Mouse (Mus musculus) myocyte (in vitro differentiated cells): ENCODE measurements around the gene Dusp22. TPM values are rescaled to one million over a fixed set of nuclear protein-coding genes. Genes with fewer than 3 reads are reported as not detected.

ENCODE experiments used
- H3K27me3 ChIP-seq: one replicate; pipeline ENCODE4 v1.6.1; 2011; ENCODE audit not compliant: control insufficient read depth, insufficient read depth, insufficient read length
- H3K36me3 ChIP-seq: one replicate; pipeline ENCODE4 v1.6.1; 2011; ENCODE audit not compliant: control insufficient read depth, insufficient read depth
- H3K4me2 ChIP-seq: one replicate; pipeline ENCODE4 v1.6.1; 2011; ENCODE audit warnings: low read depth, control low read depth
- H3K4me3 ChIP-seq: one replicate; pipeline ENCODE4 v1.5.1; 2011; ENCODE audit warnings: mild to moderate bottlenecking, control low read depth, moderate library complexity
- H3K79me2 ChIP-seq: one replicate; pipeline ENCODE4 v1.6.1; 2011; ENCODE audit not compliant: control insufficient read depth, insufficient read depth
- H3ac ChIP-seq: one replicate; pipeline ENCODE4 v1.6.1; 2011; ENCODE audit not compliant: control insufficient read depth, insufficient read length
- CEBPB ChIP-seq: IDR thresholded peaks from 2 replicates; pipeline ENCODE4 v1.6.1; 2011; ENCODE audit warnings: mild to moderate bottlenecking, moderate library complexity; ENCODE audit not compliant: poor library complexity, insufficient read depth, severe bottlenecking
- E2F4 ChIP-seq: IDR thresholded peaks from one replicate; pipeline ENCODE4 v1.6.1; 2011; ENCODE audit warnings: mild to moderate bottlenecking, control low read depth, moderate library complexity; ENCODE audit not compliant: insufficient read depth
- MAX ChIP-seq: IDR thresholded peaks from one replicate; pipeline ENCODE4 v1.6.1; 2011; ENCODE audit warnings: low read depth, mild to moderate bottlenecking, control low read depth
- MYOD1 ChIP-seq, 3 experiments: IDR thresholded peaks; one replicate each; pipeline ENCODE4 v1.6.1; 2011; ENCODE audit warnings: control low read depth in 2 of 3, low read depth in 2 of 3, mild to moderate bottlenecking in 2 of 3, moderate library complexity in 1 of 3; ENCODE audit not compliant: insufficient read length in 2 of 3, control insufficient read depth in 1 of 3
- MYOG ChIP-seq, 3 experiments: IDR thresholded peaks; one replicate each; pipeline ENCODE4 v1.6.1; 2011; ENCODE audit warnings: control low read depth in 2 of 3, low read depth in 2 of 3, mild to moderate bottlenecking in 2 of 3; ENCODE audit not compliant: insufficient read length in 2 of 3, control insufficient read depth in 1 of 3, insufficient read depth in 1 of 3
- POLR2A ChIP-seq: IDR thresholded peaks from one replicate; pipeline ENCODE4 v1.6.1; 2011; ENCODE audit warnings: low read depth, mild to moderate bottlenecking, control low read depth, moderate library complexity; ENCODE audit not compliant: insufficient read length
- POLR2AphosphoS2 ChIP-seq: IDR thresholded peaks from one replicate; pipeline ENCODE4 v1.6.1; 2011; ENCODE audit warnings: low read depth, control low read depth; ENCODE audit not compliant: insufficient read length
- REST ChIP-seq: IDR thresholded peaks from one replicate; pipeline ENCODE4 v1.6.1; 2011; ENCODE audit warnings: mild to moderate bottlenecking, control low read depth, moderate library complexity; ENCODE audit not compliant: insufficient read depth, insufficient read length
- SRF ChIP-seq: IDR thresholded peaks from one replicate; pipeline ENCODE4 v1.6.1; 2011; ENCODE audit warnings: low read depth; ENCODE audit not compliant: control insufficient read depth, insufficient read length
- TCF12 ChIP-seq: IDR thresholded peaks from one replicate; pipeline ENCODE4 v1.6.1; 2011; ENCODE audit warnings: mild to moderate bottlenecking, control low read depth; ENCODE audit not compliant: poor library complexity, insufficient read depth, severe bottlenecking
- TCF3 ChIP-seq: IDR thresholded peaks from one replicate; pipeline ENCODE4 v1.6.1; 2011; ENCODE audit warnings: low read depth, control low read depth; ENCODE audit not compliant: insufficient read length
- USF1 ChIP-seq: IDR thresholded peaks from one replicate; pipeline ENCODE4 v1.6.1; 2011; ENCODE audit warnings: low read depth, mild to moderate bottlenecking, control low read depth, moderate library complexity
- polyA plus RNA-seq: library from polyadenylated mRNA; unstranded; fragments of >200 nt; fragmentation: generic; extraction: Trizol; gene quantifications from one replicate; pipeline ENCODE4 v1.2.1, GENCODE M21; 2012; ENCODE audit warnings: missing spikeins

The Dusp22 gene
- polyA plus RNA-seq, 1 experiment: 10.4 TPM

GRCm38 (mm10) chr13:30736721-30737120 is 76.9 kb downstream of the Dusp22 start:
- H3K36me3 ChIP-seq: no peaks in the 10 kb centered on the region
- TF ChIP-seq REST: no peak
- no peak for TF ChIP-seq MYOD1 (IDR thresholded peaks at IDR 0.05; ENCODE audit: control insufficient read depth in 1 of 3, insufficient read length in 2 of 3, low read depth in 2 of 3)
- TF ChIP-seq CEBPB: no peak
- no peak for TF ChIP-seq SRF
- TF ChIP-seq USF1: no peak
- no peak for TF ChIP-seq MYOG (IDR thresholded peaks at IDR 0.05; ENCODE audit: control insufficient read depth in 1 of 3, insufficient read depth in 1 of 3, insufficient read length in 2 of 3, low read depth in 2 of 3)
- TF ChIP-seq POLR2A: no peak
- no peak for TF ChIP-seq TCF3
- TF ChIP-seq POLR2AphosphoS2: no peak
- TF ChIP-seq E2F4: no peak
- TF ChIP-seq MAX: no peak
- TF ChIP-seq TCF12: no peak
- no peak overlapping the region for H3ac ChIP-seq
- no peak overlapping the region for H3K4me3 ChIP-seq
- H3K4me2 ChIP-seq: no peak overlapping the region
- H3K79me2 ChIP-seq: no peaks in the 10 kb centered on the region
- no peaks in the 10 kb centered on the region for H3K27me3 ChIP-seq

GRCm38 (mm10) chr13:30737257-30737656 is 77.5 kb downstream of the Dusp22 start:
- H3K4me2 ChIP-seq: no peak overlapping the region
- H3ac ChIP-seq: no peak overlapping the region
- no peak overlapping the region for H3K4me3 ChIP-seq

GRCm38 (mm10) chr13:30738310-30738840 is 78.6 kb downstream of the Dusp22 start:
- no peaks in the 10 kb centered on the region for H3K79me2 ChIP-seq
- no peak for TF ChIP-seq SRF
- TF ChIP-seq MYOD1 (IDR thresholded peaks at IDR 0.05; ENCODE audit: control insufficient read depth in 1 of 3, insufficient read length in 2 of 3, low read depth in 2 of 3): no peak

More at GRCm38 (mm10) chr13:30737257-30737656, 77.5 kb downstream of the Dusp22 start:
- no peaks in the 10 kb centered on the region for H3K27me3 ChIP-seq
- TF ChIP-seq CEBPB (no peak), REST (no peak), TCF3 (no peak), POLR2AphosphoS2 (no peak), TCF12 (no peak), USF1 (no peak), POLR2A (no peak), E2F4 (no peak), MYOG (IDR thresholded peaks at IDR 0.05; ENCODE audit: control insufficient read depth in 1 of 3, insufficient read depth in 1 of 3, insufficient read length in 2 of 3, low read depth in 2 of 3) (no peak), SRF (no peak), MAX (no peak), MYOD1 (IDR thresholded peaks at IDR 0.05; ENCODE audit: control insufficient read depth in 1 of 3, insufficient read length in 2 of 3, low read depth in 2 of 3) (no peak)
- H3K79me2 ChIP-seq: no peaks in the 10 kb centered on the region
- H3K36me3 ChIP-seq: no peaks in the 10 kb centered on the region

GRCm38 (mm10) chr13:30741172-30741571 is 81.4 kb downstream of the Dusp22 start:
- peaks cover 5% of the 10 kb centered on the region for H3K27me3 ChIP-seq
- H3K79me2 ChIP-seq: no peaks in the 10 kb centered on the region
- H3K36me3 ChIP-seq: no peaks in the 10 kb centered on the region
- TF ChIP-seq E2F4: no peak
- no peak for TF ChIP-seq MAX
- no peak for TF ChIP-seq POLR2A
- TF ChIP-seq CEBPB: no peak
- TF ChIP-seq TCF3: no peak
- no peak for TF ChIP-seq POLR2AphosphoS2
- TF ChIP-seq REST: no peak
- no peak for TF ChIP-seq TCF12
- TF ChIP-seq SRF: no peak
- no peak for TF ChIP-seq USF1
- TF ChIP-seq MYOD1 (IDR thresholded peaks at IDR 0.05; ENCODE audit: control insufficient read depth in 1 of 3, insufficient read length in 2 of 3, low read depth in 2 of 3): no peak
- no peak for TF ChIP-seq MYOG (IDR thresholded peaks at IDR 0.05; ENCODE audit: control insufficient read depth in 1 of 3, insufficient read depth in 1 of 3, insufficient read length in 2 of 3, low read depth in 2 of 3)
- no peak overlapping the region for H3ac ChIP-seq
- no peak overlapping the region for H3K4me2 ChIP-seq
- no peak overlapping the region for H3K4me3 ChIP-seq

More at GRCm38 (mm10) chr13:30738310-30738840, 78.6 kb downstream of the Dusp22 start:
- Histone ChIP-seq H3K4me3 (no peak overlapping the region), H3K36me3 (no peaks in the 10 kb centered on the region), H3ac (no peak overlapping the region), H3K27me3 (no peaks in the 10 kb centered on the region), H3K4me2 (peak overlapping the region; percentile 30)

GRCm38 (mm10) chr13:30742411-30742970 is 82.7 kb downstream of the Dusp22 start:
- H3K79me2 ChIP-seq: no peaks in the 10 kb centered on the region

More at GRCm38 (mm10) chr13:30742411-30742970, 82.7 kb downstream of the Dusp22 start:
- Histone ChIP-seq H3K4me2 (no peak overlapping the region), H3ac (no peak overlapping the region), H3K36me3 (no peaks in the 10 kb centered on the region), H3K27me3 (peaks cover 5% of the 10 kb centered on the region), H3K4me3 (no peak overlapping the region)
- TF ChIP-seq SRF: no peak
- no peak for TF ChIP-seq POLR2A
- TF ChIP-seq TCF12: no peak
- no peak for TF ChIP-seq MAX
- TF ChIP-seq CEBPB: no peak
- TF ChIP-seq USF1: no peak
- no peak for TF ChIP-seq MYOG (IDR thresholded peaks at IDR 0.05; ENCODE audit: control insufficient read depth in 1 of 3, insufficient read depth in 1 of 3, insufficient read length in 2 of 3, low read depth in 2 of 3)
- TF ChIP-seq MYOD1 (IDR thresholded peaks at IDR 0.05; ENCODE audit: control insufficient read depth in 1 of 3, insufficient read length in 2 of 3, low read depth in 2 of 3): no peak
- no peak for TF ChIP-seq REST
- no peak for TF ChIP-seq POLR2AphosphoS2
- no peak for TF ChIP-seq E2F4
- no peak for TF ChIP-seq TCF3
